Mouse (Mus musculus) cortical plate, adult 2 months (tissue): ENCODE measurements around the gene Acss2.

ENCODE experiments used
- CTCF ChIP-seq: fragments of 200-500 bp; IDR thresholded peaks from 2 replicates; pipeline ENCODE4 v1.5.1; 2011; ENCODE audit warnings: mild to moderate bottlenecking, control low read depth, low read length; ENCODE audit not compliant: insufficient read depth; ENCODE audit errors: extremely low read depth
- POLR2A ChIP-seq: fragments of 200-500 bp; IDR thresholded peaks from 2 replicates; pipeline ENCODE4 v1.6.1; 2011; ENCODE audit warnings: mild to moderate bottlenecking, low read length, control low read depth; ENCODE audit not compliant: insufficient read depth; ENCODE audit errors: extremely low read depth

- TF ChIP-seq CTCF = no peak
- no peak for TF ChIP-seq POLR2A
These were observed 953 bp downstream of the Acss2 start for GRCm38 (mm10) chr2:155518531-155519270.
